In genomic region chr7:79819996-79820395, GRCm38 (mm10) we compare ENCODE assay signal across 17 mouse cellular contexts. TPM values are rescaled to one million over a fixed set of nuclear protein-coding genes. Genes with fewer than 3 reads are reported as not detected.
"Had no signal": no experiment of that assay in that cellular context is flagged by ENCODE, and none has a peak within 500 bp of the region (broad histone marks: within the 10 kb centered on the region; RNA-seq: fewer than 3 reads in every experiment).

No protein-coding gene starts in this region.

- H3K9ac ChIP-seq: limb, embryonic 12.5 days; liver, embryonic 13.5 days; liver, postnatal 0 days; lung, embryonic 15.5 days; midbrain, embryonic 15.5 days; neural tube, embryonic 13.5 days had no signal

- H3K9me3 ChIP-seq: liver, embryonic 13.5 days; lung, embryonic 15.5 days; midbrain, embryonic 15.5 days; neural tube, embryonic 13.5 days had no signal

- H3K4me2 ChIP-seq: limb, embryonic 12.5 days; liver, embryonic 13.5 days; lung, embryonic 15.5 days; midbrain, embryonic 11.5 days; midbrain, embryonic 15.5 days; neural tube, embryonic 13.5 days had no signal

- ATAC-seq: liver, postnatal 0 days; midbrain, embryonic 15.5 days had no signal

- H3K27ac ChIP-seq: limb, embryonic 12.5 days; liver, embryonic 13.5 days; lung, embryonic 15.5 days; macrophage; midbrain, embryonic 15.5 days; neural tube, embryonic 13.5 days had no signal

- H3K4me3 ChIP-seq: limb, embryonic 12.5 days; liver, embryonic 13.5 days; lung, embryonic 15.5 days; megakaryocyte, embryonic 14.5 days; midbrain, embryonic 15.5 days; neural tube, embryonic 13.5 days had no signal

- H3K27me3 ChIP-seq: liver, embryonic 13.5 days; lung, embryonic 15.5 days; midbrain, embryonic 15.5 days had no signal

- DNase-seq: kidney, postnatal 25 days; layer of hippocampus, adult 9-11 months; layer of hippocampus, postnatal 36 days; liver; liver, embryonic 13.5 days; liver, postnatal 0 days; lung, postnatal 14 days; thymus, adult 2 months; thymus, postnatal 36 days had no signal

- H3K4me1 ChIP-seq: midbrain, embryonic 15.5 days had no signal

- H3K36me3 ChIP-seq: lung, embryonic 15.5 days; midbrain, embryonic 15.5 days; neural tube, embryonic 13.5 days had no signal

RNA-seq across cellular contexts. Expression of gene Mesp2, which starts 9.5 kb away (rescaled TPM):
- polyA plus RNA-seq: macrophage had no signal

RNA-seq across cellular contexts. Expression of gene Mesp1, which starts 26.4 kb away (rescaled TPM):
- polyA plus RNA-seq: kidney, embryonic 16.5 days; limb, embryonic 12.5 days; liver, embryonic 13.5 days; liver, postnatal 0 days; lung, embryonic 15.5 days; macrophage; midbrain, embryonic 11.5 days; midbrain, embryonic 15.5 days; neural tube, embryonic 13.5 days had no signal
